Mouse (Mus musculus): ENCODE results near the gene Pbxip1. TPM values are rescaled to one million over a fixed set of nuclear protein-coding genes. Genes with fewer than 3 reads are reported as not detected.

Gene Pbxip1
- total RNA-seq (2021), result 100 to 1,000 TPM; 202 to 227 TPM
- long read RNA-seq, experiment 1, partial matches to known transcripts, result 118 of 131 reads
- long read RNA-seq, experiment 1, other reads (novel, unspliced or antisense), result 13 of 131 reads
- long read RNA-seq, experiment 2, partial matches to known transcripts, result 116 of 128 reads
- long read RNA-seq, experiment 2, other reads (novel, unspliced or antisense), result 12 of 128 reads

DNA sequence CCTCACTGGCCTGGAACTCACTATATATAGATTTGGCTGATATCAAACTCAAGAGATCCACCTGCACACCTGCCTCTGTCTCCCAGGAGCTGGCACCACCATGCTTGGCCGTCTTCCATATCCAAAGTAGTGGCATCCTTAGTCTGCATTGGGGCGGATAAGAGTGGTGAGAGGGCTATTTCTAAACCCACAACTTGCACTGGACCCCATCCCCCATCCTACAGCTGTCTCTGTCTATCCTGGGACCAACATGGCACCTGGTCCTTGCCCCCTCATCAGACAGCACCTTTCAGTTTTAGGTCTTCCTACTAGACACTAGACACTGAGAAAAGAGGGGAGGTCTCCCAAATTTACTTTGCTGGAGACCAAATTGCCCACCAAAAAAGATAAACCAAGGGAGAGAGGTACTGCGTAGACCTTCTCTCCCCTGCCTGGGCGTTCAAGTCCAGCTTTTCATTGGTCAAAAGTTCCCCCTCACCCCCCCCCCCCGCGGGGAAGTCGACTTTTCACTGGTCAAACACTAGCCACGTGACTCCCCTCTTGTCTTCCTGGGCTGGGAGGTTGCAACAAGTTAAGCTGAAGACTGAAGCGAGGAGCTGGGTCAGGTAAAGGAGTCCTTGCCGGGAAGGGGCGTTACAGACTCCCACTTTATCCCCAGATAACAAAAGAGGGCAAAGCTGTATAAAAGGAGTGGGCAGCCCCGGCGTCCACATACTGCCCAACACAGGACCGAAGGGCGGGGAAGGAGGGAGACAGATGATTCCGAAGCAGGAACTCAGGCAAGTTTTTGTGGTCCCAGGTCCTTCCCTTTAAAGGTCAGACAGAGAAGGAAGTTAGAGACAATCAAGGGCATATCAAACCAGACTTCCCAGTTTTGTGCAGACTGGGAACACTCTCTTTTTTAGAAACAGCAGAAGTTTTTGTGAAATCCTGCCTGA, at the start of gene Pbxip1:
Pbxip1 (plus strand) TSS at position 531 of the 938 bp plus-strand sequence.
- TF ChIP-seq CTCF (IDR thresholded peaks at IDR 0.05), result no peak
- peak within 1 kb of the TSS; percentile 98 for H3K27ac ChIP-seq
- peak; percentile 87 for DNase-seq
- peak within 1 kb of the TSS; percentile 80 for H3K4me3 ChIP-seq
- intact Hi-C loops (cut with DNase I), result no loop called here

DNA sequence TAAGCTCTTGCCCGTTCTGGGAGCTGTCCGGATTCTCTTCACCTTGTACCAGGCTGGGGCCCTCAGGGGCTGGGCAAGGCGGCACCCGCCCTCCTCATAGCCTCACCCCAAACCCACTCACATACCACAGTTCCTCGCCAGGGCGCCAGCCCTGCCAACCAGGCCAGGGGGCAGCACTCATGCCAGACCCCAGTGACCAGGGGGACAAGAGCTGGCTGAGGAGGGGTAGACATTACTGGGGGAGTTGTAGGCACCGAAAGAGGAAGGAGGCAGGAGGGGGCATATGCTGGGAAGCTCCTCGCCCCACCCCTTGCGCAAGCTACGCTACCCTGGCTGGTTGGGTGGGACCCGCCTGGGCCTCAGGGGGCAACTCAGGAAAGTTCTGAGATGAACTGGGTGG, 48.9 kb upstream of the Pbxip1 start:
- intact Hi-C loops (cut with DNase I), result no loop called here
- Histone ChIP-seq H3K27ac (peak overlapping the region; percentile 95), H3K4me3 (peak overlapping the region; percentile 70)
- DNase-seq, result peak; percentile 76
- no peak for TF ChIP-seq CTCF (IDR thresholded peaks at IDR 0.05)

DNA sequence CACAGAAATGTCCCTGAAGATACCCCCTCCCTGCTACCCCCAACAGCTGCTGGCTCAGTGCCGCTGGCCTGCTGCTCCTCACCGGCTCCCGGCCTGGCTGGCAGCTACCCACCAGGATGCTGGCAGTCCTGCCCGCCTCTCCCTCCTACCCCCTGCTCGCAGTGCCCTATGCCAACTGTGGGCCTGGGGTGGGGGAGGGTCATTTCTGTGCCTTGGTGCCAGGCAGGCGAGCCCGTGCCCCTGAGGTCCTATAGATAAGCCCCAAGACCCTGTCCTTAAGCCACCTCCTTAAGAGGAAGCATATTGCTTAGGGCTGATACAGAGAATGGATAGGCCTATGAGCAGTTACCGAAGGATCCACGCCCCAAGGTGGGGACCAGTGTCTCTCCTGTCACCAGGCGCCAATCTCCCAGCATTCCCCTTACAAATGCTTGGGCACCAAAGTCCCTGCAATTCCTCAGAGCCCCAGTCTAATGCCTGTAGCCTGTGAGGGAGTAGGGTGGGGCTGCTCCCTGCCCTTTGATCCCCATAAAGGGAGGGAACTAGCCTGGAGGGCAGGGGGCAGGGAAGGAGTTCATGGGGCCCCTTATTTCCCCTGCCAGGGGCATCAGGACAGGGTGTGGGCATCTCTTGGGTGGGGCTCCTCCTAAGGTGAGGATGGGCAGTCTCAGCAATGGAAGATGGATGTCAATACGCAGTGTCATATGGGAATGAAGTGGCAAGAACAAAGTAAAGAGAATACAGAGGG, 48.2 kb upstream of the Pbxip1 start:
- peak overlapping the region; percentile 95 for H3K27ac ChIP-seq
- DNase-seq, result peak; percentile 94
- H3K4me3 ChIP-seq, result peak overlapping the region; percentile 70
- intact Hi-C loops (cut with DNase I), result no loop called here
- no peak for TF ChIP-seq CTCF (IDR thresholded peaks at IDR 0.05)

DNA sequence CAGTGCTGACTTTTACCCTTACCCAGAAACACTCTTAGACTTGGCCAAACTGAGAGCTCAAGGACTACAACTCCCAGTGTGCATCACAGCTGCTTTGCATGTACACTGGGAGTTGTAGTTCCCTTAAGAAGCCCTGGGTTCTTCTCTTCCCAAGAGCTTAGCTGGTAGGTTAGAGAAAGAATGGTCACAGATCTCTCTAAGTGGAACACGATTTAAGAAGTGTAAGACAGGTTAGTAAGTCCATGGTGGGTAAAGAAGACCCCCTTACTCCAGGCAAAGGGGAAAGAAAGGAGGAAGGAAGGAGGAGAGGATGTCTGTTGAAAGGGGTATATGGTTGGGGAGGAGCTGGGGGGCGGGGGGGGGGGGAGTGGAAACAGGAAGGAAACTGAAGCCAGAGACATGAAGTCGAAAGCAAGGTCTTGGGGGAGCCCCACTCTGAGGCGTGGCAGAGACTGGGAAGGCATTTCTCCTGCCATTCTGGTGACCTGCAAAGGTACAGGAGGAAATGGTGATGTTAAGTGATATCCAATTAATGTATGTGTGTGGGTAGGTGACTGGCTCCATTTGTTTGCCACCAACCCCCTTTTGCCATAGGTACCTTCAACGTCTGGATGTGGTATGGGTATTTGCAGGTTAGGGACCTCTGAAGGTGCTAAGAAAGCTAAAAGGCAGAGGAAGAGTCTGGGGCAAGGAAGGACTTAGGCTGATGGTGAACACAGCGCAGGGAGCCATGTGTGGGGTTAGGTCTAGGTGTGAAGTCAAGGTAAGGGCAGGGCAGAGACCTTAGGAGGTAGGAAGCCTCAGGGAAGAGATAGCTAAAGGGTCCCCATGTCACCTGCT, 47.4 kb upstream of the Pbxip1 start:
- intact Hi-C loops (cut with DNase I), result no loop called here
- peak overlapping the region; percentile 95 for H3K27ac ChIP-seq
- no peak for TF ChIP-seq CTCF (IDR thresholded peaks at IDR 0.05)
- no peak for DNase-seq
- H3K4me3 ChIP-seq, result peak overlapping the region; percentile 82

DNA sequence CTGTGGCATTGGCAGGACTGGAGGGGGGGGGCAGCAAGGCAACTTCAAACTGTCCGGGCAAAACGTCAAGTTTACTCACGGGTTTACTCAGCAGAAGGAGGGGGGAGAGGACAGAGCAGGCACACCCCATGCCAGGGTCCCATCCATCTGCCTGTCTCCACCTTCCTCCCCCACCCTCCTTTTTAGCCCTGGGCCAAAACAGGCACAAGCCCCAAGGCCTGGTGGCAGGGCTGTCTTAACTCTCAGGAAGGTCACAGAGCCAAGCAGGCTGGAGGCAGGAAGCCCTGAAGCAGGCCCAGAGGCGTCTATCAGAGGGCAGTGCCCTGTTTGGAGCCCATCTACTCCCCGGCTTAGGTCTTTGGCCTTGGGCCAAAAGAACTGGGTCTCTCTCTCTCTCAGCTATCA, 46.4 kb upstream of the Pbxip1 start:
- peak; percentile 78 for DNase-seq
- intact Hi-C loops (cut with DNase I), result no loop called here
- no peak for TF ChIP-seq CTCF (IDR thresholded peaks at IDR 0.05)
- peak overlapping the region; percentile 95 for H3K27ac ChIP-seq
- H3K4me3 ChIP-seq, result peak overlapping the region; percentile 82

DNA sequence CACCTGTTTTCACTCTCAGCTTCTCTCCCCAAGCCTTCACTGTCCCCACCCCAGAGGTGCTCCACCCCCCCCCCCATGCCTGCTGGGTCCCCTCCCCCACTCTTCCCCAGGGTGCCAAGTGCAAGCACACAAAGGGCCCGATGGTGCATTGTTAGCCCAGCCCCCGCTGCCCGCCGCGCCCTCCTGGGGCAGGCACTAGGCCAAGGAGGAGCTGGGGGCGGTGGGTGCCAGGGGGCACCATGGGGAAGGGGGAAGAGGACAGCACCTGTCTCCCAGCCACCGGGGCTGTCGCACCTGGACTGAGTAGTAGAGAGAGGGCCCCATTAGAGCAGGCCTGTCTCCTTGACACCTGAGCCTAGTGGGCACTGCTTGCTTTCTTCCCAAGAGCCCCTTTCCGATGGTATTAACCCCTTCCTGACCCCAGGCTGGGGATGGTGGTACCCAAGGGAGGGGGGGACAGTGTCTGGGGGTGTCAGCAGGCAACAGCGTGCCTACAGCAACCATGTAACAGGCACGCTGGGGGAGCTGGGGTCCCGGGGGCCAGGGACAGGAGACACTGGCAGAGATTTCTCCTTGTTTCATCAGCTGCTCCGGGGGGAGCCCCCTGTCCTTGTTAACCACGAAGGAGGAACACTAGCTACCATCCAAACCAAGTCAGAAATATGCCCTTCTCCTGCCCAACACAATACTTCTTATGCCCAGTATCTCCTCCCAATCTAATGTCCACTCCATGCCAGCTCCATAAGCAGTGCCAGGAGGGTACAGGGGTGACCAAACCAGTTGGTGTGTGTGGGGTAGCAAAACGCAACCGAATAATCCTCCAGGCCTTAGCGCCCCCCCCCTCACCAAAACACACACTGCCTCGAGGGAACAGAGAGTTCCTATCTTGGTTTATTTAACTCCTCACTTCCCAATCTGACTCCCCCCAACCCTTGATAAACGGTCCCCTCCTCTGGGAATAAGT, 45.5 kb upstream of the Pbxip1 start:
- peak; percentile 59 for DNase-seq
- Histone ChIP-seq H3K27ac (peak overlapping the region; percentile 95), H3K4me3 (peak overlapping the region; percentile 82)
- intact Hi-C loops (cut with DNase I), result no loop called here
- no peak for TF ChIP-seq CTCF (IDR thresholded peaks at IDR 0.05)

DNA sequence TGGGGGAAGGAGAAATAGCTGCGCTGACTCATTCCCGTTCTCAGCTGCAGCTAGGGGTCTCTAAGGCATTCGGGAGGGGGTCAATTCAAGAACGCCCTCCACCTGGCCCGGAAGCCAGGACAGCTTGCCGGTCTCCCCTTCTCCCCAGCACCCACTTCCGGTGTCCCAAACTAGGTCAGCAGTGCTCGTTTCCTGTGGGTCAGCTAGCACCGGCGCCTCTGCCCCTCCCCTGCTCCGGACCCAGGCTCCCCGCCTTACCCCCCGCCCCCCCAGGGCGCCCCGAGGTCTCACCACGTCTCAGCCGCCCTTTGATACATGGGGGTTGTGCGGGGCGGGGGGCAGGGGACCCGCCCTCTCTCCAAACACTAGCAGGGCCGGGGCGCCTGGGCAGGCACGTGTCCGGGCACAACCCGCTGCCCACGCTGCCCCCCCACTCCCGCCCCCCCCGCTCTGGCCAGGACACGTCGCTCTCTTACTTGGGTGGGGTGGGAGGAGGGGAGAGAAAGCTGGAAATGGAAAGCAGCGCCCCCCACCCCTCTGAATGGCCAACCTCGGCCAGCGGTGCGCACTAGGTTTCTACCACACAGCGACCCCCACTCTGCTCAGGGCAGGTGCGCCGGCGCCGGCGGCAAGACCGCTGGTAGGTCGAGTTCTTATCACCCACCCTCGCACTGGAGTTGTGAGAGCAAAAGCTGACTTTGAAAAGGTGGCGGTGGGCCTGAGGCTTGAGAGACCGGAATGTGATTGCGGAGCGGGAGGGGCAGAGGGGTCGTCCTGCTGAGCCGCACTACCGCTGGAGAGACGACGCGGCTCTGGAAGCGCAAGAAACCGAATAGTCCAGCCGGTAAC, 44.6 kb upstream of the Pbxip1 start:
- intact Hi-C loops (cut with DNase I), result no loop called here
- Histone ChIP-seq H3K27ac (peak overlapping the region; percentile 95), H3K4me3 (peak overlapping the region; percentile 82)
- 0 out of 2 replicates have a peak, but pooled peaks have one; percentile 1 for TF ChIP-seq CTCF (IDR thresholded peaks at IDR 0.05)
- DNase-seq, result peak; percentile 89

DNA sequence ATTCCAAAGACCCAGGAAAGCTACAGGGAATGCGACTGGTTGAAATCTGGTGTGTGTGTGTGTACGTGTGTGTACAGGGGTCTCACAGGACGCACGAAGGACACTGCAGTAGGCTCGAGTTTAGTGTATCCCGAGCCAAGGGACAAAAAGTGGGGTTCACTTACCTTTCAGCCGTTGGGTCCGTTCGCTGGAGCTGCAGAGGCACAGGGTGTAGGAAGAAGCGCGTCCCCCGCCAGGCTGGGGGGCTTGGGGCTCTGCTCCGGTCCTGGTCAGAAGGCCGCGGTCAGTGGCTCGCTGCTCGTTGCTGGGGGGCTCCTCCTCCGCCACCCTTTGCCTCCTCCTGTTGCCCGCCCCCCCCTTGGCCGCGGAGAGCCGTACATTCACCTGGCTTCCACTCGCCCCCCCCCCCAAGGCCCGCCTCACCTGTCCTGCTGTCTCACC, 43.6 kb upstream of the Pbxip1 start:
- no peak for TF ChIP-seq CTCF (IDR thresholded peaks at IDR 0.05)
- H3K4me3 ChIP-seq, result peak overlapping the region; percentile 82
- peak overlapping the region; percentile 95 for H3K27ac ChIP-seq
- DNase-seq, result peak; percentile 73
- intact Hi-C loops (cut with DNase I), result no loop called here

DNA sequence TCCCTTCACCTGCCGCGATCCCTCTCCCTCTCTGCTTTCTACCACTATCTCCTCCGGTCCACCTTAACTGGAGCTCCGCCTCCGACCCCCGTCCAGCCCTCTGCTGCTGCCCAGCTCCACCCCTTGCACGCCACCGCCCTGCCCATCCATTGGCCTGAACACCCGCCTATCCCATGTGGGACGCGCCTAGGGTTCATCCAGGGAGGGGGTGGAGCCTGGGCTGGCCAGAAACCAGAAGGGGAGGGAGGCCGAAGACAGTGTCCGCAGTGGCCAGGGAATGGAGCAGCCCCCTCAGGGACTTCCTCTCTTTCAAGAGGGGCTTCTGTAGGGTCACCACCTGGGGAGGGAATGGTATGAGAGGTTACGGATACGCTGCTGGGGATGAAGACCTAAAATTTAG, 42.9 kb upstream of the Pbxip1 start:
- Histone ChIP-seq H3K4me3 (peak overlapping the region; percentile 82), H3K27ac (peak overlapping the region; percentile 95)
- no peak for TF ChIP-seq CTCF (IDR thresholded peaks at IDR 0.05)
- intact Hi-C loops (cut with DNase I), result loop anchor here (2.0 kb wide), 1 partner anchor 37 kb away; the partner anchor contains the start of gene Pygo2
- DNase-seq, result peak; percentile 100

Data from gastrocnemius, adult 2 months (tissue).